Mouse (Mus musculus): ENCODE measurements around the gene Pde6h.

GRCm38 (mm10) chr6:136906283-136906936 is 17.2 kb upstream of the Pde6h start:
- TF ChIP-seq POLR2A (IDR thresholded peaks at IDR 0.05; ENCODE audit: insufficient read length, low read depth) (no peak), REST (IDR thresholded peaks at IDR 0.05; ENCODE audit: insufficient read depth, insufficient read length) (no peak), POLR2AphosphoS2 (IDR thresholded peaks at IDR 0.05; ENCODE audit: insufficient read length, low read depth) (no peak), TCF12 (IDR thresholded peaks at IDR 0.05; ENCODE audit: insufficient read depth, poor library complexity, severe bottlenecking) (no peak), USF1 (IDR thresholded peaks at IDR 0.05; ENCODE audit: low read depth) (no peak), MYOD1 (IDR thresholded peaks at IDR 0.05; ENCODE audit: control insufficient read depth in 1 of 3, insufficient read length in 2 of 3, low read depth in 2 of 3) (peak in 1 of 3 experiments; percentile 5), MAX (IDR thresholded peaks at IDR 0.05; ENCODE audit: low read depth) (no peak), E2F4 (IDR thresholded peaks at IDR 0.05; ENCODE audit: insufficient read depth) (no peak), MYOG (IDR thresholded peaks at IDR 0.05; ENCODE audit: control insufficient read depth in 1 of 3, insufficient read depth in 1 of 3, insufficient read length in 2 of 3, low read depth in 2 of 3) (no peak), CEBPB (IDR thresholded peaks at IDR 0.05; ENCODE audit: insufficient read depth, poor library complexity, severe bottlenecking) (no peak)
